Mouse (Mus musculus): ENCODE measurements at regions not wholly inside any gene's neighbourhood (a gene's known extent, or its start where the extent isn't known, plus 50 kb on each side); places are given as distances from the start of the nearest gene placed in this dataset.

DNA sequence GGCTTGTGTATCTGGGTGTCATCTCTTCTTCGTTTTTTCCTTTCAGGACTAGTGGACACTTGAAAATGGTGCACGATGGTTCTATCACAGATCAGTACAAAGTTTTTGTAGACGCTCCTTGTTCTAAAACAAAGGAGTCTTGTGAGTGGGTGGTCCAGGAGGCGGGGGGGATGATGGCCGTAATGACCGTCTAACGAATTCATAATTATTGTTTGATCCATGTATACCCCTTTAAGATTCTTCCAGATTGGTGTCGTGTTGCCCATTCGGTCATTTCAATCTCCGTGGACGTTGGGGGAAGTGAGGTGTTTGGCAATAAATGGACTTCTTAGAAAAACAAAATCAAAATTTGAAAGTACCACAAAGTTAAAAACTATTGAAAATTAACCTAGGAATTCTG, 183.8 kb downstream of the Basp1 start:
- no peak for TF ChIP-seq POLR2A (IDR thresholded peaks at IDR 0.05; ENCODE audit: borderline replicate concordance, extremely low read depth, insufficient read depth, insufficient read length)
- Histone ChIP-seq H3K36me3 (ENCODE audit: control insufficient read depth, insufficient read depth, low read length) (no peaks in the 10 kb centered on the region), H3K9ac (ENCODE audit: low read depth, low read length, severe bottlenecking) (no peak overlapping the region), H3K9me3 (ENCODE audit: control insufficient read depth, low read length) (no peaks in the 10 kb centered on the region), H3K4me3 (replicated peaks; ENCODE audit: low read length) (no peak overlapping the region), H3K27me3 (ENCODE audit: control insufficient read depth, insufficient read depth, low read length) (no peaks in the 10 kb centered on the region), H3K4me2 (replicated peaks; ENCODE audit: low read depth, low read length, severe bottlenecking) (no peak overlapping the region), H3K4me1 (ENCODE audit: control insufficient read depth, insufficient read depth, low read length) (no peaks in the 10 kb centered on the region), H3K27ac (replicated peaks; ENCODE audit: low read depth, low read length) (no peak overlapping the region)
- DNase-seq (ENCODE audit: low spot score): no peak
- WGBS: 85% methylated on average over 11 of the region's 11 CpGs
- no peak for ATAC-seq (ENCODE audit: low FRiP score, low read depth)

GRCm38 (mm10) chr15:25227496-25227895, 186.1 kb downstream of the Basp1 start:
- no peak for TF ChIP-seq POLR2A (IDR thresholded peaks at IDR 0.05; ENCODE audit: borderline replicate concordance, extremely low read depth, insufficient read depth, insufficient read length)
- Histone ChIP-seq H3K9ac (ENCODE audit: low read depth, low read length, severe bottlenecking) (no peak overlapping the region), H3K9me3 (ENCODE audit: control insufficient read depth, low read length) (no peaks in the 10 kb centered on the region), H3K27me3 (ENCODE audit: control insufficient read depth, insufficient read depth, low read length) (no peaks in the 10 kb centered on the region), H3K4me3 (replicated peaks; ENCODE audit: low read length) (no peak overlapping the region), H3K36me3 (ENCODE audit: control insufficient read depth, insufficient read depth, low read length) (no peaks in the 10 kb centered on the region), H3K4me1 (ENCODE audit: control insufficient read depth, insufficient read depth, low read length) (no peaks in the 10 kb centered on the region), H3K4me2 (replicated peaks; ENCODE audit: low read depth, low read length, severe bottlenecking) (no peak overlapping the region), H3K27ac (replicated peaks; ENCODE audit: low read depth, low read length) (no peak overlapping the region)
- ATAC-seq (ENCODE audit: low FRiP score, low read depth) (no peak), DNase-seq (ENCODE audit: low spot score) (no peak)
- 48% methylated on average over 7 of the region's 7 CpGs for whole genome bisulfite sequencing

DNA sequence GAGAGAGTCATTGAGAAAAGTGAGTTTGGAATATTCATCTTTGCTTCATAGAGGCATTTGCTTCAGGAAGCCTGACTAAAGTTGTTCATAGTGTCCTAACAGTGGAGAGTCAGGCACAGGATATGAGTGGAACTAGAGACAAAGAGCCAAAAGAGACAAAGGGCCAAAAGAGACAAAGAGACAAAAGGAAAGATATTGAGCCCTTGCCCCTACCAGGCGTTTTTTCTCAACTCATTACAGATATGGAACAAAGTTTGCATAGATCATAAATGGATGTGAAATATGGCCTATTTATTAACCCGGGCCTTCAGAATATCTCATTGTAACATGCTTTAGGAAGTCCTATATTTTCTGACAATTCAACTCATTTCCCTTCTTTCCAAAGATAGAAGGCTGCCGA, 187.6 kb downstream of the Basp1 start:
- Histone ChIP-seq H3K9ac (ENCODE audit: low read depth, low read length, severe bottlenecking) (no peak overlapping the region), H3K36me3 (ENCODE audit: control insufficient read depth, insufficient read depth, low read length) (no peaks in the 10 kb centered on the region), H3K9me3 (ENCODE audit: control insufficient read depth, low read length) (no peaks in the 10 kb centered on the region), H3K4me3 (replicated peaks; ENCODE audit: low read length) (no peak overlapping the region), H3K27ac (replicated peaks; ENCODE audit: low read depth, low read length) (no peak overlapping the region), H3K27me3 (ENCODE audit: control insufficient read depth, insufficient read depth, low read length) (no peaks in the 10 kb centered on the region), H3K4me1 (ENCODE audit: control insufficient read depth, insufficient read depth, low read length) (no peaks in the 10 kb centered on the region), H3K4me2 (replicated peaks; ENCODE audit: low read depth, low read length, severe bottlenecking) (no peak overlapping the region)
- DNase-seq (ENCODE audit: low spot score) (no peak), ATAC-seq (ENCODE audit: low FRiP score, low read depth) (no peak)
- 32% methylated on average over 3 of the region's 3 CpGs for WGBS
- no peak for TF ChIP-seq POLR2A (IDR thresholded peaks at IDR 0.05; ENCODE audit: borderline replicate concordance, extremely low read depth, insufficient read depth, insufficient read length)

- ATAC-seq (ENCODE audit: low FRiP score, low read depth): no peak
- H3K27ac ChIP-seq (replicated peaks; ENCODE audit: low read depth, low read length): no peak overlapping the region
- H3K4me1 ChIP-seq (ENCODE audit: control insufficient read depth, insufficient read depth, low read length): no peaks in the 10 kb centered on the region
- WGBS: 83% methylated on average over 3 of the region's 3 CpGs
- no peaks in the 10 kb centered on the region for H3K27me3 ChIP-seq (ENCODE audit: control insufficient read depth, insufficient read depth, low read length)
- no peaks in the 10 kb centered on the region for H3K36me3 ChIP-seq (ENCODE audit: control insufficient read depth, insufficient read depth, low read length)
- no peak overlapping the region for H3K9ac ChIP-seq (ENCODE audit: low read depth, low read length, severe bottlenecking)
- no peak for TF ChIP-seq POLR2A (IDR thresholded peaks at IDR 0.05; ENCODE audit: borderline replicate concordance, extremely low read depth, insufficient read depth, insufficient read length)
- no peak for DNase-seq (ENCODE audit: low spot score)
- no peak overlapping the region for H3K4me2 ChIP-seq (replicated peaks; ENCODE audit: low read depth, low read length, severe bottlenecking)
- H3K4me3 ChIP-seq (replicated peaks; ENCODE audit: low read length): no peak overlapping the region
- no peaks in the 10 kb centered on the region for H3K9me3 ChIP-seq (ENCODE audit: control insufficient read depth, low read length)
These were observed 188.1 kb downstream of the Basp1 start for GRCm38 (mm10) chr15:25225431-25225830.

- TF ChIP-seq POLR2A (IDR thresholded peaks at IDR 0.05; ENCODE audit: borderline replicate concordance, extremely low read depth, insufficient read depth, insufficient read length): no peak
These were observed 191.8 kb downstream of the Basp1 start for GRCm38 (mm10) chr15:25221749-25222148.

GRCm38 (mm10) chr15:25216375-25216774, 197.2 kb downstream of the Basp1 start:
- H3K9ac ChIP-seq (ENCODE audit: low read depth, low read length, severe bottlenecking): no peak overlapping the region
- H3K4me1 ChIP-seq (ENCODE audit: control insufficient read depth, insufficient read depth, low read length): no peaks in the 10 kb centered on the region
- no peak overlapping the region for H3K4me3 ChIP-seq (replicated peaks; ENCODE audit: low read length)
- DNase-seq (ENCODE audit: low spot score) (no peak), ATAC-seq (ENCODE audit: low FRiP score, low read depth) (no peak)
- H3K36me3 ChIP-seq (ENCODE audit: control insufficient read depth, insufficient read depth, low read length): no peaks in the 10 kb centered on the region
- no peaks in the 10 kb centered on the region for H3K9me3 ChIP-seq (ENCODE audit: control insufficient read depth, low read length)
- 90% methylated on average over 1 of the region's 1 CpGs for WGBS
- no peak overlapping the region for H3K4me2 ChIP-seq (replicated peaks; ENCODE audit: low read depth, low read length, severe bottlenecking)
- H3K27ac ChIP-seq (replicated peaks; ENCODE audit: low read depth, low read length): no peak overlapping the region
- no peak for TF ChIP-seq POLR2A (IDR thresholded peaks at IDR 0.05; ENCODE audit: borderline replicate concordance, extremely low read depth, insufficient read depth, insufficient read length)
- H3K27me3 ChIP-seq (ENCODE audit: control insufficient read depth, insufficient read depth, low read length): no peaks in the 10 kb centered on the region

More at GRCm38 (mm10) chr15:25221749-25222148, 191.8 kb downstream of the Basp1 start:
- Histone ChIP-seq H3K9ac (ENCODE audit: low read depth, low read length, severe bottlenecking) (no peak overlapping the region), H3K4me3 (replicated peaks; ENCODE audit: low read length) (no peak overlapping the region), H3K4me1 (ENCODE audit: control insufficient read depth, insufficient read depth, low read length) (no peaks in the 10 kb centered on the region), H3K9me3 (ENCODE audit: control insufficient read depth, low read length) (no peaks in the 10 kb centered on the region), H3K27me3 (ENCODE audit: control insufficient read depth, insufficient read depth, low read length) (no peaks in the 10 kb centered on the region), H3K27ac (replicated peaks; ENCODE audit: low read depth, low read length) (no peak overlapping the region), H3K4me2 (replicated peaks; ENCODE audit: low read depth, low read length, severe bottlenecking) (no peak overlapping the region), H3K36me3 (ENCODE audit: control insufficient read depth, insufficient read depth, low read length) (no peaks in the 10 kb centered on the region)
- no peak for ATAC-seq (ENCODE audit: low FRiP score, low read depth)
- no peak for DNase-seq (ENCODE audit: low spot score)
- WGBS: 82% methylated on average over 4 of the region's 4 CpGs
